Mouse (Mus musculus) erythroblast, adult 5-6 weeks (primary cell): ENCODE results near the gene Klk7. TPM values are rescaled to one million over a fixed set of nuclear protein-coding genes. Genes with fewer than 3 reads are reported as not detected.

Experiments
- ATAC-seq: replicated peaks from 2 replicates; pipeline ENCODE4 v1.8.0; 2016; ENCODE audit warnings: moderate number of reproducible peaks, mild to moderate bottlenecking, moderate TSS enrichment, inconsistent platforms; ENCODE audit not compliant: poor library complexity, low FRiP score, severe bottlenecking
- total RNA-seq, 2 experiments: library from RNA; stranded (forward) in 1 of 2; stranded (reverse) in 1 of 2; fragments of 150-400 nt in 1 of 2; fragments of 200-764, 138-1000 nt in 1 of 2; gene quantifications; 2 replicates each; pipeline versions ENCODE4 v1.2.3 to v1.2.4; 2015 to 2017; ENCODE audit warnings: low replicate concordance in 2 of 2

Gene Klk7
- total RNA-seq, 2 experiments from 2014 or later = not detected

DNA sequence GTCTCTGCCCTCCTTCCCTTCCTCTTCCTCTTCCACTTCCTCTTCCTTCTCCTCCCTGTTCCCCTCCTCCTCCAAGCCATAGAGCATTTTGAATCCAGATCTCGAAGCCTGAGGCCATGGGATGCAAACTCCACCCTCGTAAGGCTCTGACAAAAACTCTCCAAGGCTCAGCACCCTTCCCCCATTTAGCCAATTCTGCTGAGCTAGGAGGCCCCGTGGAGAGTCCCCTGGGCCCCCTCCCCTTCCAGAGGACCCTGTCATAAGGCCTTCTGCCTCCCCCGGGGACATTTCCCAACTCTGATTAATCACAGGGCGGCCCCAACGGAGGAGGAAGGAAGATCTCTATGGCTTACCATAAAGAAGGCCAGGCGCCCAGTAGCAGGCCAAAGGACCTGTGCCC lies 19.5 kb upstream of the Klk7 start, which contains the start of gene Klk9:
Gene Klk9, plus strand, starts transcription at position 301 of the 400 bp plus-strand sequence.
- no peak for ATAC-seq

DNA sequence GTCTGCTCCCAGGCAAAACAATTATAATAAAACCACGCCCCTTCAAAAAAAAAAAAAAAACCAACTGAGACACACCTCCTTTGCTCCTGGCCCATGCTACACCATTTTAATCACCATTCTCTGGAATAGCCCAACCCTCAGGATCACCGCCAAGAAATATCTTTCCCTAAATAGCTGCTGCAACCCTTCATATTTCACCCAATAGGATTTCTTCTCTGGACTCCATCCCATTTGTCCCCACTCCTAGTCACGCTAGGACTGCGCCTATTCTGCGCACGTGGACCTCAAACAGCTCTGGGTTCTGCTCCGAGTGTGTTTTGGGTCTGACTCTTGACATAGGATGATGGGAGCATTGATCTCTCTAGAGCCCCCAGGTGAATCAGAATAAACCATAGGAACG lies 14.7 kb upstream of the Klk7 start:
- no peak for ATAC-seq

DNA sequence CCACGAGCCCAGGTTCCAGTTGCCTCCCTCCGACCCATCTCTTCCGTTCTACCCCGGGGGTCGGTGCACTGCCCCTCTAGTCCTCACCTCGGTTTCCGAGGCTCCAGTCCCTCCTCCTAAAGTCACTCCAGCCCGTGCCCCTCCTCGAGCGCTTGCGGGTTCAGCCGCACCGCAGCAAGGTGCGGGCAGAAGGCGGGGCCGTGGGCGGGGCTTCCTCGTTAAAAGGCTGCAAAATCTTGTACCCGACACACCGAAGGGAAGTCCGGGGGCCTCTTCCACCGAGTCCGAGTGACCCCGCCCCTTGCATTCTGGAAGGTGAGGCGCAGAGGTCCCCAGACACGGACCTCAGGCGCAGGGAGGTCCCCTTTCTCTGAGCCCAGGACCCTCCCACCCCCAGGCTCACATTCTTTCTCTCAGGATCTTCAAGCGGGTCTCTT lies 13.7 kb upstream of the Klk7 start, which contains the start of gene Klk8:
Gene Klk8, plus strand, starts transcription at position 245 of the 437 bp plus-strand sequence.
- ATAC-seq = no peak

DNA sequence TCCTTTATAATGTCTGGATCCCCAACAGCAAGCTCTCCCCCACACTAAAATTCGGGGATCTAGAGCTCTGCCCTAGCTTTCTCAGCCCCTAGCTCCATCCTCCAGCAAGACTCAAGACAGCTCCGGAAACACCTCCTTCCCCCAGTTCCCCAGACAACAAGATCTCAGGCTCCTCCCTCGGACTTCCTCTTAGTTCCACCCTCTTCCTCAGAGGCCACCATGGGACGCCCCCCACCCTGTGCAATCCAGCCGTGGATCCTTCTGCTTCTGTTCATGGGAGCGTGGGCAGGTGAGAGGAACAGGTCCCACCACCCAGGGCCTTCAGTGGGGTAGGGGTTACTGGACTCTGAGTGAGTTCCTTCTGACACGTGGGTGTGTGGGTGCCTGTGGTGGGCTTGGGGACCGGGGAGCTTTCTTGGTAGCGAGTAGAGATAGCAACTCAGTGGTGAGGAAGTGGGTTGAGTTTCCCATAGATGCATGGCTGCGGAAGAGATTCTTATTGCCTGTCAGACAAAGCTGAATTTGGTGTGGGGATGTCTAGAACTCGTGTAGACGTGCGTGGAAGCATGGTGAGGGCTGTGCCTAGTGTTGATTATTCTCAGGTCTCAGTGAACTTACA lies 13.1 kb upstream of the Klk7 start:
- ATAC-seq = no peak

DNA sequence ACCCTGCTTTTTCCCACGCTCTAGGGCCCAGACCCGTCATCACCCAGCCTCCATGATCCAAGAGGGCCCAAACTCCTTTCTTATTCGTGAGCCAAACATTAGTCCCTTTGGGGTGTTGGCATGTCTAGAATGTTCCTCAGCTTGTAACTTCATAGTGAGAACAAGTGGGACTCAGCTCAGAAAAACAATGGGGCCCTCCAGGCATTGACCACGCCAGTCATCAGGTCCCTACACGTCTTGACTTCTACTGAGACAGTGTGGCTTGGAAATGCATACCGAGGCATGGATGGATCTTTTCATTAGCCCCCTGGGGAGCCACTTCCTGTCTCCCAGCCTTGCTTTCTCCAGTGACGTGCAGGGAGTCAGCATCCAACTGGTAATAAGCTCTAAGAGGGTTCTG lies 11.2 kb upstream of the Klk7 start:
- no peak for ATAC-seq

DNA sequence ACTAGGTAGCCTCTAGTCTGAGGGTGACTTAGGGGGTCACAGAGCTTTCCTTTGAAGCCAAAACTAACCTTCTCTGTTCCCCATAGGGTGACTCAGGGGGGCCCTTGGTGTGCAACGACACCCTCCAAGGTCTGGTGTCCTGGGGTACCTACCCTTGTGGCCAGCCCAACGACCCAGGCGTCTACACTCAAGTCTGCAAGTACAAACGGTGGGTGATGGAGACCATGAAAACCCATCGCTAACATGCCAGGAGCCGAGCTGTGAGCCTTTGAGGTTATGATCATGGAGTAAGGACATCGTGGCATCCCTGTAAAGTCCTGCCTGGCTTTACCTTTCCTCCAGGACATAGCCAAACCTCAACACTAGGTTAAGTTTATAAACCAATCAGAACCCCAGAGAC lies 4.1 kb downstream of the Klk7 start:
- no peak for ATAC-seq

DNA sequence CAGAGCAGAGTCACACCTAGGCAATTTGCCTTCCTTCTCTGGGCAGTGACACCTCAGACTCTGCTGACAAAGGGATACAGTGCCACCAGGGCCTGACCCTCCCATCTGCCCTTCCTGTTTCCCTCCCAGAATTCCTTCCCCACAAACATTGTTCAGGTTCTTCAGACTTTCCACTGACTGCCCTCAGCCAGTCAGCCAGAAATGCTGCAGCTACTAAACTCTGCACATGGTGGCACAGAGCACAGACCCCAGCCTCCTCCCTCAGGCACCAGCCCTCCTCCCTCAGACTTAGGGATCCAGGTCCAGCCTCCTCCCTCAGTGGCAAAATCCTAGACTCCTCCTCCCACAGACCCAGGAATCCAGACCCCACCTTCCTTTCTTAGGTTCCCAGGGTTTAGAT lies 5.7 kb downstream of the Klk7 start:
- no peak for ATAC-seq

DNA sequence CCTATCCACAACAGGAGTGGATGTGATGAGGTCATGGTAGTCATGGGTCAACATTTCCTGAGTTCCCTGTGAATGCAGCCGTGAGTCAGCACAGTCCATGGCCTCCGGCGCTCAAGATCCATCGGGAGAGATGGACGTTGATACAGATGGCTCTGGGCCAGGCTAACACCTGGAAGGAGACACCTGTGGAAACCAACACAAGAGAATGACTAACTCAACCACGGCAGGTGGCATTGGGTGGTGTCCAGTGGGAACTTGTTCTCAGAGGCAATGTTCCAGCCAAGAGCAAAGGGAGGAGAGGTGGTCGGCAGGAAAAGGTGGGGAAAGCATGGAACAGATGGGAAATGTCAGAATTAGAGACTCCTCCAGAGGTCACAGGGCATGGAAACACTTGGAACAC lies 10.5 kb downstream of the Klk7 start:
- no peak for ATAC-seq

DNA sequence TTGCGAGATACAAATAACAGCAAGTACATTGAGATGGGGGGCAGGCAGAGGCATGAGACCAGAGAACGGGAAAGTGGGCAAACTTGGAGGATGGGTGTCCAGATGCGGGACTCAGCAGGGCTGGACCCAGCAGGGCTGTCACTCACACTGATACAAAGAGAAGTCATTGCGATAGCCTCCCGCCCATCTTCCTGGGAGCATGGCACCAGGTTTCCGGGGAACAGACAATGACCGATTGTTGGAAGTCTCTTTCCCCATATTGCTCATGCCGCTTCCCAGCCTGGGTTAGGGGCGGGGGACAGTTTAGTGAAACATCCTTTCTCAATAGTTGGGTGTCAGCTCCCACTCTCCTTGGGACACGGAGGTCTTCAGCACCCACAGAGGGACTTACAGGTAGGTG lies 13.1 kb downstream of the Klk7 start, which contains the start of gene Klk6:
Gene Klk6, plus strand, starts transcription at position 301 of the 400 bp plus-strand sequence.
- ATAC-seq = no peak

DNA sequence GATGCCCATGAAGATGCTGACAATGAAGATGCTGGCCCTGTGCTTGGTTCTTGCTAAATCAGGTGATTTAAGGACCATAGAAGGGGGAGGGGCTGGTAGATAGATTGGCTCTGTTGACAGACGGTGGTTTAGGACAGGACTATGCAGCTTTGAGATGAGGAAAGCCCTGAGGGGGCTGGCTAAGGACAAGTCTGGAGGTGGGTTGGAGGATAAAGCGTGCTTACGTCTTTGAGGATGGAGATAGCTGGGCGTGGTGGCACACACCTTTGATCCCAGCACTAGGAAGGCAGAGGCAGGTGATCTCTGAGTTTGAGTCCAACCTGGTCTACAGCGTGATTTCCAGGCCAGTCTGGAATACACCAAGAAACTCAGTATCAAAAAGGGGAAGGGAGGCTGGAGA lies 15.0 kb downstream of the Klk7 start:
- ATAC-seq = no peak

DNA sequence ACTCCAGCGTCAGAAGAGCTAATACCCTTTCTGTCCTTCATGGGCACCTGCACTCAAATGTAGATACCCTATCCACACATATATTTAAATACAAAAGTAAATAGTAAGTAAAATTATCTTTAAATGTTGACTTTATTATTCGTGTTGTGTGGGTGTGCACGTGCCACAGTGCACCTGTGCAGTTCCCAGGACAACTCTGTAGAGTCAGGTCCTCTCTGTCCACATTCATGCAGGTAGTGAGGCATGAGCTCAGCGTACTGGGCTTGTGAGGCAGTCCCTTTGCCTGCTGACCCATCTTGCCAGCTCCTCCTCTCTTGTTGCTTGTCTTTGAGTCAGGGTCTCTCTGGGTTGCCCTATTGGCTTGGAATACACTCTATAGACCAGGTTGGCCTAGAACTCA lies 16.6 kb downstream of the Klk7 start:
- no peak for ATAC-seq

DNA sequence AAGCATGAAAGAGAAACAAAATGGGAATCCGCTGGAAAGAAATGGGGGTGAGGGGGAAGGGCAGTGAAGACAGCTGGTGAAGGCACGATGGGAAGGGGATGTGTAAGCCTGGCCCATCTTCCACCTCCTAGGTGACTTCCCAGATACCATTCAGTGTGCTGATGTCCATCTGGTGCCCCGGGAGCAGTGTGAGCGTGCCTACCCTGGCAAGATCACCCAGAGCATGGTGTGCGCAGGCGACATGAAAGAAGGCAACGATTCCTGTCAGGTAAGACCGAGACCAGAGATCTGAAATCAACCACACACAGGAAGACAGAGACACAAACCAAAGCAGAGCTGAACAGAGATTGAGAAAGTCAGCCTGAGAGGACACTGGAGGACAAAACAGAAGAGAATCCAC lies 17.9 kb downstream of the Klk7 start:
- no peak for ATAC-seq

DNA sequence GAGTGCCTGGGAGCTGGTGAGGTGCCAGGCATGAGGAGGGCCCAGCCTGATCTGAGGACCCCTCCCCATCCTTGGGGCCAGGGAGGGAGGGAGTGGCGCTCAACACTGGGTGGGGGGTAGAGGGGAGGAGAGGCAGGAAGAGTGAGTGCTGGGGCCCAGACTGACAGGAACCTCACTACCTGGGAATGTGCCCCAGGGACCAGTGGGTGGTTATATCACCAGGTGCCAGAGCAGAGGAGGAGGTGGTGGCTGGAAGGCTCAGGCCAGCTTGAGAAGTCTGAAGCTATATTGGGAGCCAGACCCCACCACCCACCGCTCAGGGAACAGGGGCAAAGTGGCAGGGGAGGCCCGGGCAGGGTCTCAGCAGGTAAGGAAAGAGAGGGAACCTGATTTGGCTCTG lies 30.6 kb downstream of the Klk7 start, which contains the start of gene Klk5:
Gene Klk5, plus strand, starts transcription at position 271 of the 400 bp plus-strand sequence.
- ATAC-seq = no peak

DNA sequence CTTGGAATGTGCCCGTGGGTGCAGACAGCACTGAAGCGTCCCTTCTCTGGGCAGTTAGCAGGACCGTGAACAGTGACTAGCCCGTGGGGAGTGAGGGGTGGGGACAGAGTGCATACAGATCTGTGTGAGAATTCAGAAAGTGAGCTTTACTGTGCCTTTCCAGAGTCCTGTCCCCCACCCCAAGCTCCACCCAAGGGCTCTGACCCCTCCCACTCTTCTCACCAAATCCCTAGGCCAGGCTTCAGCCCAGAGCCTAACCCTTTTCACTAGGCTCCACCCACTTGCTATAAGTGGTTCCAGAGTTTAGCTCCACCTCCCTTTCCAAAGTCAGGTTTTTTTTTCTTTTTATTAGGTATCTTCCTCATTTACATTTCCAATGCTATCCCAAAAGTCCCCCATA lies 32.7 kb downstream of the Klk7 start:
- no peak for ATAC-seq

DNA sequence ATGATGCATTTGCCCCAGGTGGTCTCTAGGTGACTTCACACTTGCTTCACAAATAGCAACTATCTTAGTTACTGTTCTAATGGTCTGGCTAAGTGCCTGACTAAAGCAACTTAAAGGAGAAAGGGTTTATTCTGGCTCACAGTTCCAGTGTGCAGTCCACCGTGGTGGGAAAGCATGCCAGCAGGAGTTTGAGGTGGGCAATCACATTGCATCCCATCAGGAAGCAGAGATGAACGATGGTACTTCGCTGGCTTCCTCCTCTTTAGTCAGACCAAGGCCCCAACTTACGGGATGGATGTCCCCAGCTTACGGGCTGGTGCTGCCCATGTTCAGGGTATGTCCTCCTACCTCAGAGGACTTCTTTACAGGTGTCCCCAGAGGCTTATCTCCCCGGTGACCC lies 40.5 kb downstream of the Klk7 start:
- no peak for ATAC-seq

DNA sequence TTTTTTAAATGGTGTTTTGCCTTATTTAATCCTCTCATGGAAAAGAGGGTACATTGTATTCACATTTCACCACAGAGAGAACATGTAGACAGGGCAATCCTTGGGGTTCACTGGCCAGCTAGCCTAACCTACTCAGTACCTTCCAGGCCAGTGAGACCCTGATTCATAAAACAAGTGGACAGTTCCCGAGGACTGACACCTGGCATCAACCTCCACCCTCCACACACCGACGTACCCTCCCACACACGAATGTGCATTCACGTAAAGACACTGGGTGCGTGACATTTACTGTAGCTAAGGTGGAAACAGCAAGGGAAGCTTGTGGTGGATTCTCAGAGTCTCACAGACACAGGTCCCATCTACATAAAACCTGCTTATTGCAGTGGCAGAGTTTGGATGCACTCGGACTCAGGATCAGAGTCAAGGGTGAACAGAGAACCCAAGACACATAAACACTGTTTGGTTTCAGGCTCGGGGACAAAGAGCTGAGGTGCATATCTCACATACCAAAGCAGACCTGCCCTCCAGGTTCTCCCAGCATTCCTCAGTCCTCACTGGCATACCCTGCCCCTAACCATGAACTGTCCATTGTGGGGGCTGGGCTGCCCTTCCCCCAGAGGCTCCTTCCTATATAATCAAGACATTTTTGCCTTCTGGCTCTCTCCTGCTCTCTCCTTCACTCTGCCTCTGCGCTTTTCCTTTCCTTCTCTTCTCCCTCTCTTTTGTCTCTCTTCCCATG lies 43.7 kb downstream of the Klk7 start:
- ATAC-seq = no peak

DNA sequence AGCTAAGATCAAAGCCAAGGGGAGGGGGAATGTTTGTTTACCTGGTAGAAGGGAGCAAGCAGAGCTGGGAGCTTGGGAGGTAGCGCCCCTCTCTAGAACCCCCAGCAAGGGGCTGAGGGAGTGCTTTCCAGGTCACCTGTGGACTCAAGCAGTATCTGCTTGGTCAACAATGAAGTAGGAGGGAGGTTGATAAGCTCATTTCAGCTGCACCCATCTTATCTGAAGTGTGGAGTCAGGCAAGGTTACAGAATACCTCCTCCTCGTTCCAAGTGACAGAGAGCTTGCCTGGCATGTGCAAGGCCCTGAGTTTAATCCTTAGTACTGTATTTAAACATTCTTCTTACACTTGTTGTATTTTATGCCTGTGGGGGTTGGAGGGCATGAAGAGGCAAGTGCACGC lies 44.6 kb downstream of the Klk7 start:
- no peak for ATAC-seq

DNA sequence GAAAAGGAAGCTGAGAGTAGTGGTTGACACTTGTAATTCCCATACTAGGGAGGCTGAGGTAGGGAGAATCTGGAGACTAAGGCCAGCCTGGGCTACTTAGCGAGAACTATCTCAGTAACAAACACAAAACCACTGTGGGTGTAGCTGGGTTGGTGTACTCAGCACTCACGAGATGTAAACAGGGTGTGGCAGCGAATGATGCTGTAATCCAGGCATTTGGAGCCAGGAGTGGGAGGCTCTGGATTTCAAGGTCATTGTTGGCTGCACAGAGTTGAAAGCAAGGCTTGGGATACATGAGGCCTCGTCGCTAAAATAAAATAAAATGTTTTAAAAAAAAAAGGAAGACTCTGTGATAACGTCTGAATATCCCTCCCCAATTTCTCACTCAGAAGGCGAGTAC lies 45.2 kb downstream of the Klk7 start:
- no peak for ATAC-seq

DNA sequence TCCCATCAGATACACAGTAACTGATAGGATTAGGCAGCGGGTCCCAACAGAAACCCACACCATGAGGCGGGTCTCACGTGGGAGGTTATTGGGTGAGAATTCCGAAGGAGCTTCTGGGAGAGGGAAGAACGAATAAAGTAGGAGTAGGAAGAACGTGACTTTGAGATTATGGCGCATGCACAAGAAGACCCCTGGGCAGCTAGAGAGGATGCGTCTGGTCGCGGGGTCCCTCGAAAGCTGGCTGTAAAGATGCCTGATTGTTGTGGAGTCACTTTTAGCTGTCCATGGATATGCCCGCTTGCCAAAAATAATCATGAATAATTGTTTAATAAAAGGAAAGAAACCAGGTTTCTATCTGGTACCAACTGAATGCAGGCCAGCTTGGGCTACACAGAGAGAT lies 46.4 kb downstream of the Klk7 start:
- no peak for ATAC-seq

DNA sequence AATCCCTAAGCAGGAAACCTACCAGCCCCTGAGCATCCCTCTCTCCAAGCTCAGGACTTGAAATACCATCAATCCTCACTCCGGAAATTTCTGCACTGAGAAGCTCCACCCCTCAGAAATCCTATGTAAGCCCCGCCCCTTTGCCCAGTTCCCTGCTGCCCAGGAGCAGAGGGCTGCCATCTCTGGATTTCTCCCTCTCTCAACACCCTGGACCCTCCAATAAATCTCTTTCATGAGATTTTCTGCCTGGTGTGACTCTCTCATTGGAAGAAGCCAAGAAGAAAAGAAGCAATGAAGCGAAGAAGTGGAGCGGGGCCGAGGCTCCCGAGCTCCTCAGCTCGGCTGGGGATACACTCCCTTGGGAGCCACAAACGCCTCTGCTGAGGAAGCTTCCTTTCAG lies 49.3 kb downstream of the Klk7 start:
- no peak for ATAC-seq
